Mouse (Mus musculus) heart, postnatal 14 days (tissue): ENCODE results near the gene Snx21. TPM values are rescaled to one million over a fixed set of nuclear protein-coding genes. Genes with fewer than 3 reads are reported as not detected.
A peak's percentile ranks its signal among the peaks of the same experiment; 100 is the strongest.
"Not testable (repeated sequence)": the region's sequence is repeated elsewhere in the genome, so short reads cannot be mapped to it uniquely, and the experiment has no call there.

Experiments used
- DNase-seq, 2 experiments: peaks; one replicate each; pipeline ENCODE4 v3.0.0; 2021 to 2022
- intact Hi-C: fragments of 180-260 bp; cut with DNase I; formaldehyde crosslinking; loops from one replicate; pipeline ENCODE4 v1.15.1; 2025
- total RNA-seq, 2 experiments: library from RNA; stranded (reverse); gene quantifications; 2 replicates each; pipeline ENCODE4 v1.2.3; 2021

Gene Snx21
- total RNA-seq, 2 experiments from 2014 or later = 20.8 to 23.0 TPM

- intact Hi-C loops = loop anchor here (5.0 kb wide), 1 partner anchor 113 kb away; no protein-coding TSS in a partner anchor
Observed at GRCm38 (mm10) chr2:164790451-164790850, 4.8 kb downstream of the Snx21 start.

DNA sequence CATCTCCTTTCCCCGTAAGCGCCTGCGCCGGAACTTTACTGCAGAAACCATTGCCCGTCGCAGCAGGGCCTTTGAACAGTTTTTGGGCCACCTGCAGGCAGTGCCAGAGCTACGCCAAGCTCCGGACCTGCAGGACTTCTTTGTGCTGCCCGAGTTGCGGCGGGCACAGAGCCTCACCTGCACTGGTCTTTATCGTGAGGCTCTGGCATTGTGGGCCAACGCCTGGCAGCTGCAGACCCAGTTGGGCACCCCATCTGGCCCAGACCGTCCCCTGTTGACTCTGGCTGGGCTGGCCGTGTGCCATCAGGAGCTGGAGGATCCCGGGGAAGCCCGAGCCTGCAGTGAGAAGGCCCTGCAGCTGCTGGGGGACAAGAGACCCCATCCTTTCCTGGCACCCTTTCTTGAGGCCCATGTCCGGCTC lies 6.2 kb downstream of the Snx21 start:
- intact Hi-C loops = loop anchor here (5.0 kb wide), 1 partner anchor 115 kb away; no protein-coding TSS in a partner anchor
- no peak for DNase-seq

More at GRCm38 (mm10) chr2:164790451-164790850, 4.8 kb downstream of the Snx21 start:
- DNase-seq = peak in 1 of 2 experiments; percentile 20

DNA sequence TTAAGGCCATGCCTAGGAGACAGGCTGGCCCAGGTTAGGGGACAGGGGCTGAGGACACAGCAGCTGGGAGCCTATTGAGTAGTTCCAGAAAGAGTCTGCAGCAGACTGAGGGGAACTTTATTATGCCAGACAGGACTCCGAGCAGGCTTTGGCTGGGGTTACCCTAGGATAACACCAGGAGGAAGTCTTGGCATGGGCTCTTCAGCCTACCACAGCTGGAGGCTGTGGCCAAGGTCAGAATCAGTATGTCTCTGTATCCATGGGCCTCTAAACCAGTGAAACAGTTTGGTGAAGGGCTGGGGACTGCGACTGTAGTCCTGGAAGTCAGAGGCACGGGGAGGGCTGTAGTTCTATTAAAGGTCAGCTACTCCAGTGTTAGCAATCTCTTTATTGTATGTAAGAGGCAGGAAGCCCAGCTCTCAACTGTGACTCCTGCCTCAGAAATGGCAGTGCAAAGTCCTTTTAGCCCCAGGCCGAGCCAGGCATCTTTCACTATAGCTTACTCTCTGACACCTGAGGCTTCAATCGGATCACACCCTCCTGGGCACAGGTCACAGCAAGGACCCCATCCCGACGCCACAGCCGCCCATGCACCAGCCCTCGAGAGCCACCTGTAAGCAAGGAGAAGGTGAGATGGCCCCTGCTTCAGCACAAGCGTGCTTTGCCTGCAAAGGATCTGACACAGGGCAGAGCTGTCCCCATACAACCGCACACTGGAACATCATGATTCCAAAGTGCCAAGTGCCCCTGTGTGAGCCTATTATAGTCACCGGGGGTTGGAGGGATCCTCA lies 7.0 kb downstream of the Snx21 start:
- intact Hi-C loops = loop anchor here (5.0 kb wide), 1 partner anchor 115 kb away; no protein-coding TSS in a partner anchor
- DNase-seq = no peak

- intact Hi-C loops = loop anchor here (5.0 kb wide), 1 partner anchor 116 kb away; no protein-coding TSS in a partner anchor
- peak; percentile 55 to 75 for DNase-seq
Observed at GRCm38 (mm10) chr2:164793236-164793635, 7.6 kb downstream of the Snx21 start.

- no peak for DNase-seq
- intact Hi-C loops = loop anchor here (5.0 kb wide), 1 partner anchor 116 kb away; no protein-coding TSS in a partner anchor
Observed at GRCm38 (mm10) chr2:164793772-164794171, 8.1 kb downstream of the Snx21 start.

DNA sequence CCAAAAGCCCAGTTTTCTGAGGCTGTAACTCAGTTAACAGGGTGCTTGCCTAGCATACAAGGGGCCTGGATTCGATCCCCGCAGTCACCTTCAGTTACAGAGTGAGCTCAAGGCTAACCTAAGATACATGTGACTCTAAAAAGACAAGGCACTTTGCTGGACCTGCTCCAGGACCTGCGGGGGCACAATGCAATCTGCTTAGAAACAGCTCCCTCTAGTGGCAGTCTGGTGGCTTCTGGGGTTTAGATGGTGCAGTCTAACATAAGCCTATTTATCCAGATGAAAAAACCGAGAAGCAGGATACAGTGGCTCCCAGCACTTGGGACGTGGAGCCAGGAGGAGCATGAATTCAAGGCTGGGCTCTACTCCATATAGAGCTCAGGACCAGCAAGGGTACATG lies 8.7 kb downstream of the Snx21 start:
- intact Hi-C loops = loop anchor here (5.0 kb wide), 1 partner anchor 117 kb away; no protein-coding TSS in a partner anchor
- peak; percentile 82 to 91 for DNase-seq

GRCm38 (mm10) chr2:164795868-164796267 lies 10.2 kb downstream of the Snx21 start:
- DNase-seq = no peak
- intact Hi-C loops = loop anchor here (5.0 kb wide), 1 partner anchor 204 kb away; the partner anchor contains the start of gene Eppin

- DNase-seq = not testable (repeated sequence)
- intact Hi-C loops = loop anchor here (5.0 kb wide), 1 partner anchor 206 kb away; the partner anchor contains the start of gene Eppin
Observed at GRCm38 (mm10) chr2:164798554-164798953, 12.9 kb downstream of the Snx21 start.

DNA sequence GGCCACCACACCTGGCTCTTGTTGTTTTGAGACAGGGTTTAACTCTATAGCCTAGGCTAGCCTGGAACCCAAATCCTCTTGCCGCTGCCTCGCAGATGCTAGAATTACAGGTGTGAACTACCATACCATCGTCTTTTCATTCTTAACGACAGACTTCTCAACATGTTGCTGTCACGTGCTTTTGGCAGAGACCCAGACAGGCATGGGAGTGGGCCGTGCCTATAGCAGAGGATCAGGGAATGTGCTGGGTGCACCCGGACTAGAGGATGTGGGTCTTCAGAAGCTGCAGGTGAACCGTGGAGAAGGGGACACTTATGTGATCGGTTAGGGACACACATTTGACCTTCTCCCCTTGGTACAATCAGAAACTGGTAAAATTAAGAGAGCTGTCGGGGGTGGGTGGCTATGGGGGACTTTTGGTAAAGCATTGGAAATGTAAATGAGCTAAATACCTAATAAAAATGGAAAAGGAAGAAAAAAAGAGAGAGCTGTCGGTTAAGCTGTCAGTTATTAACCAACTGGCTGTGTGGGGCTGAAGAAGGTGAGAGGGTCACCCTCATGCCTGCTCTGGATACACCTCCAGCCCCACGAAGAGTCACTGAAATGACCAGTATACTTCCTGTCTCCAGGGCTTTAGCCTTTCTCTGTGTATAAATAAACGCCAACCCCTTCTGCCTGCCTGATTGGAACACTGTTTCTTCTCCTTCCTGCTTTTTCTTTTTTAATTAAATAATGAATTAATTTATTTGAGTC lies 14.8 kb downstream of the Snx21 start:
- DNase-seq = no peak
- intact Hi-C loops = no loop called here

DNA sequence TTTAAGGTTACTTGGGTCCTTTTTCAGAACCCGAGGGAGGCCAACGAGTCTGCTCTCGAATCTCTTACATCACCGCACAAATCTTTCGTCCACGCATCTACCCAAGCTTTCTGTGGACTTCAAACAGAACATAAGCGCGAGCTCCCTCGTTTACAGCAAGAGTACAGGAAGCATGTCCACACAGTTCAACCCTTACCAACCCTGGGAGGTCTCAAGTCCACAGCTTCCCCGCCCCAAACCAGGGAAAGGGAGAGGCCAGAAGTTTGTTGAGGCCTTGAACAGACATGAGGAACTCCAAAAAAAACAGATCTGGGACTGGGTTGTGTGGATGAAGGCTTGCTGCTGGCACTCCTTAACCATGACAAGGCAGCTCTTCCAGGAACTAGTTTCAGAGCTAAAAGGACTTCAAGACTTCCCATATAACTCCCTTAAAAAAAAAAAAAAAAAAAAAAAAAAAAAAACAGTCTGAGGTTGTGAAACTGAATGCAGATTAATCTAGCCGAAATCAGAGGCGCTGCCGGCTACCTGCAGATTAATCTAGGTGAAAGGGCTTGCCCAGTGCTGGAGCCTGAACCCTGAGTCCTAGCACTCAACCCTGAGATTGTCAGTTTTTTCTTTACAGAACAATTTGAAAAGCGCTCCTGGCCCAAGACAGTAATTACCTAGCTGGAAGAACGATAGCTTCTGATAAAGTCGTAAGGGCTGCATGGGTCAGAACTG lies 17.7 kb downstream of the Snx21 start:
- intact Hi-C loops = no loop called here
- no peak for DNase-seq

DNA sequence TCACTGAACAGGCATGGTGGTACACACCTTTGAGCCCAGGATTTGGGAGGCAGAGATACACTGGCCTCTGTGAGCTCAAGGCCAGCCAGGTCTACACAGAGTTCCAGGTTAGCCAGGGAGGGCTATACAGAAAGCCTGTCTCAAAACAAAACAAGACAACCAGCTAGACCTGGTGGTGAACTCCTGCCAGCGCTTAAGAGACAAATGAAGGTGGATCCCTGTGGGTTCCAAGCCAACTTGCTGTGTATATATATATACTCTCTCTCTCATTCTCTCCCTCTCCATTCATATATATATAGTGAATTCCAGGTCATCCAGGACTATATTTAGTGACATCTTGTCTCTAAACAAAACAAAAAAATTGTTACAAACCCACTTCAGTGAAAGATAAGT lies 18.3 kb downstream of the Snx21 start:
- intact Hi-C loops = no loop called here
- no peak for DNase-seq

- peak; percentile 96 to 97 for DNase-seq
- intact Hi-C loops = no loop called here
Observed at GRCm38 (mm10) chr2:164804533-164805331, 19.1 kb downstream of the Snx21 start, which contains the start of the genes Acot8 and Zswim3. Gene Acot8, minus strand, starts transcription at chr2:164804882. Gene Zswim3, plus strand, starts transcription at chr2:164805098.

- no peak for DNase-seq
- intact Hi-C loops = no loop called here
Observed at GRCm38 (mm10) chr2:164805332-164805718, 19.7 kb downstream of the Snx21 start.

DNA sequence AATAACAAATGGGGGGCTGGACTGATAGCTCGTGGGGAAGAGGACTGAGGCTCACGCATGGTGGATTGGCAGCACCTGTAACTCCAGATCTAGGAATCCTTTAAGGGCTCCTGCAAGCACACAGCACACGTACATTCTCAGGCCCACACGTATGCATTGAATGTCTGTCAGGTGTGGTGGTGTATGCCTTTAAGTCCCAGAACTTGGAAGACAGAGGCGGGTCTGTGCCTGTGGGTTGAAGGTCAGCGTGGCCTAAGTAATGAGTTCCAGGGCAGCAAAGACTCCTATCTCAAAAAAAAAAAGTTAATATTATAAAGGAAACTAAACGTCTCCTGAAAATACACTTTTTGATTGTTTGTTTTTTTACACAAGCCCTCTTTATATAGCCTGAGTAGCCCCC lies 21.0 kb downstream of the Snx21 start:
- DNase-seq = no peak
- intact Hi-C loops = no loop called here

GRCm38 (mm10) chr2:164813557-164813956 lies 27.9 kb downstream of the Snx21 start:
- DNase-seq = no peak
- intact Hi-C loops = no loop called here

DNA sequence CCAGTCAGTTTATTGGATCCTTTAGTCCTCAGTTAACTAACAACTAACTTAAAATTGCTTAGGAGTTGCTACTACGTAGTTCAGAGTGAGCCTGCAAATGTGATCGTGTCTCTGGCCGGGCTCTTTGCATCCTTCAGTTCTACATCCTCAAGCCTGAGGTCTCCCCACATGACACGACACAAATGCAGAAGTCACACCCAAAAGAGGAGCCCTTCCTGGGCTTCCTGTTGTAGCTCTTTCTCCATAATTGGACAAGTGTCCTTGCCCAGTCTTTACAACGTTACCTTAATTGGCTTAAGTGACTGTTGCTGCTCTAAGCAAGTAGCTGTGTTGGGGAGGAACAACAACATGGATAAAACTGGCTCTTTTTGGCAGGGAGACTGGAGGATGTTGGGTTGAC lies 29.7 kb downstream of the Snx21 start:
- intact Hi-C loops = no loop called here
- no peak for DNase-seq

- no peak for DNase-seq
- intact Hi-C loops = no loop called here
Observed at GRCm38 (mm10) chr2:164815821-164816220, 30.2 kb downstream of the Snx21 start.

DNA sequence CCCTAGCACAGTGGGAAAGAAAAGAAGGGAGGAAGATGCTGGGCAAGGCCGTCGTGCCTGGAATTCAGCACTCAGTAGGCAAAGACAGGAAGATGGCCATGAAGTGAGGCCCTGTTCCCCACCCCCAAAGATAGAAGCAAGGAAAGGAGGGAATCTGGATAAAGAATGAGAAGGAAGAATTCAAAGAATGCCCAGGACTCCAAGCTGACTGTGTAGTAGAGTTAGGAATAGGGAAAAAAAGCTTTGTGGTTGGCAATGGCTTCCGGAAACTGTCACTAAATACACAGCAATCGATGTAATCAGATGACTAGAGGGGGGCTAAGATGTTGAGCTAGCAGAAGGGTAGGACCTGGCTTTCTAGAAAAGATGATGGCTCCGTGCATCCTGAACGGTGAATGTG lies 31.6 kb downstream of the Snx21 start:
- intact Hi-C loops = no loop called here

DNA sequence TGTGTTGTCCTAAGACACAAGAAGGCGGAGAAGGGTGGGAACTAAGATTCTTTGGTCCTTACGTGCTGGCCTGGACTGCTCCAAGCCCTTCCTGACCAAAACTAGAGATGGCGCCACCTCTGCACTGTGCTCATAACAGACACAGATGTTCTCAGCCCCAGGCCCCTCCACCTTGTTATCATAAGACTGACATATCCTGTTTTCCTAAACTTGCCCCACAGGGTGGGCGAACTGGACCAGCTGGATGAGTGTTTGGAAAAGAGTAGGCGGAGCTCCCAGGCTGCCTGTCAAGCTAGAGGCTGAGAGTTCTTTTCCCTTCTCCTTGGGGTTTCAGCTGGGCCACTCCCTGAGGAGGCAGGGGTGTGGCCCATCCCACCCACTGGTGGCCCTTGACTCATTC lies 32.1 kb downstream of the Snx21 start:
- DNase-seq = no peak
- intact Hi-C loops = no loop called here

More for the DNA sequence above, 31.6 kb downstream of the Snx21 start:
- DNase-seq = no peak
